Mouse (Mus musculus) left cerebral cortex, adult 6 months (tissue): ENCODE measurements around the gene Mcemp1. TPM values are rescaled to one million over a fixed set of nuclear protein-coding genes. Genes with fewer than 3 reads are reported as not detected.

ENCODE experiments used
- long read RNA-seq, 2 experiments: library from polyadenylated mRNA; unstranded; transcript quantifications; one replicate each; pipeline ENCODE4 v2.0.0; 2019 to 2020
- polyA plus RNA-seq: library from polyadenylated mRNA; unstranded; fragments of <200 nt; fragmentation: Nextera tagmentation; gene quantifications from 2 replicates; pipeline ENCODE4 v1.2.3, GENCODE M21; 2021

Gene Mcemp1
- 0.24 TPM in 1 of 2 replicates, not detected in the other for polyA plus RNA-seq
- long read RNA-seq, experiment 1: 0 reads
- long read RNA-seq, experiment 2, partial matches to known transcripts: 0 of 1 reads
- long read RNA-seq, experiment 2, other reads (novel, unspliced or antisense): 0 of 1 reads

GRCm38 (mm10) chr8:3665507-3665906, at the start of gene Mcemp1:
TSS of gene Mcemp1 (plus strand) at chr8:3665754.

GRCm38 (mm10) chr8:3621199-3621970, 44.2 kb upstream of the Mcemp1 start, which contains the start of the genes Xab2 and Pet100:
TSS of gene Xab2 (minus strand) at chr8:3621316.
TSS of gene Pet100 (plus strand) at chr8:3621548.

GRCm38 (mm10) chr8:3625445-3625844, 40.1 kb upstream of the Mcemp1 start, which contains the start of gene Pcp2:
TSS of gene Pcp2 (minus strand) at chr8:3625545.

GRCm38 (mm10) chr8:3630647-3631477, 34.7 kb upstream of the Mcemp1 start, which contains the start of gene Stxbp2:
TSS of gene Stxbp2 (plus strand) at chr8:3630955.

GRCm38 (mm10) chr8:3655526-3655925, 10.0 kb upstream of the Mcemp1 start, which contains the start of gene Retn:
TSS of gene Retn (plus strand) at chr8:3655770.

GRCm38 (mm10) chr8:3671980-3672491, 6.5 kb downstream of the Mcemp1 start, which contains the start of gene Fcor:
TSS of gene Fcor (minus strand) at chr8:3672362.

GRCm38 (mm10) chr8:3676131-3676992, 10.8 kb downstream of the Mcemp1 start, which contains the start of gene Trappc5:
TSS of gene Trappc5 (plus strand) at chr8:3676299.

GRCm38 (mm10) chr8:3694121-3694520, 28.6 kb downstream of the Mcemp1 start, which contains the start of gene Fcer2a:
TSS of gene Fcer2a (minus strand) at chr8:3694175.

Other genes starting within 250 kb of the Mcemp1 start
- gene Pex11g, start 198.1 kb upstream of the Mcemp1 start, polyA plus RNA-seq: 1.1 and 1.6 TPM in 2 replicates
- 0.06 TPM in 1 of 2 replicates, not detected in the other for gene Tex45, start 194.9 kb upstream of the Mcemp1 start, polyA plus RNA-seq
- 8.2 and 24.2 TPM in 2 replicates for gene Zfp358, start 172.6 kb upstream of the Mcemp1 start, polyA plus RNA-seq
- gene Mcoln1, start 165.3 kb upstream of the Mcemp1 start, polyA plus RNA-seq: 37.8 and 71.3 TPM in 2 replicates
- 10.3 and 13.0 TPM in 2 replicates for gene Pnpla6, start 150.4 kb upstream of the Mcemp1 start, polyA plus RNA-seq
- 0.14 and 0.26 TPM in 2 replicates for gene C330021F23Rik, start 97.8 kb upstream of the Mcemp1 start, polyA plus RNA-seq
- gene Camsap3, start 78.5 kb upstream of the Mcemp1 start, polyA plus RNA-seq: 5.9 and 11.8 TPM in 2 replicates
- 21.7 and 27.5 TPM in 2 replicates for gene Xab2, start 44.4 kb upstream of the Mcemp1 start, polyA plus RNA-seq
- 129 and 140 TPM in 2 replicates for gene Pet100, start 44.2 kb upstream of the Mcemp1 start, polyA plus RNA-seq
- 0.61 TPM in 1 of 2 replicates, not detected in the other for gene Pcp2, start 40.2 kb upstream of the Mcemp1 start, polyA plus RNA-seq
- 10.6 and 12.6 TPM in 2 replicates for gene Stxbp2, start 34.8 kb upstream of the Mcemp1 start, polyA plus RNA-seq
- gene Retn, start 10.0 kb upstream of the Mcemp1 start, polyA plus RNA-seq: 1.0 and 1.8 TPM in 2 replicates
- gene Fcor, start 6.6 kb downstream of the Mcemp1 start, polyA plus RNA-seq: 50.2 and 52.3 TPM in 2 replicates
- 22.8 and 24.6 TPM in 2 replicates for gene Trappc5, start 10.5 kb downstream of the Mcemp1 start, polyA plus RNA-seq
- gene Fcer2a, start 28.4 kb downstream of the Mcemp1 start, polyA plus RNA-seq: 0.05 TPM in 1 of 2 replicates, not detected in the other
- gene Clec4g, start 54.9 kb downstream of the Mcemp1 start, polyA plus RNA-seq: 0.33 TPM in 1 of 2 replicates, not detected in the other
- 3.2 and 3.4 TPM in 2 replicates for gene Cd209a, start 83.2 kb downstream of the Mcemp1 start, polyA plus RNA-seq
- gene Cd209e, start 188.6 kb downstream of the Mcemp1 start, polyA plus RNA-seq: 0.11 TPM in 1 of 2 replicates, not detected in the other
- 0.31 TPM in 1 of 2 replicates, not detected in the other for gene Cd209d, start 212.8 kb downstream of the Mcemp1 start, polyA plus RNA-seq